Mouse (Mus musculus): ENCODE measurements at regions not wholly inside any gene's neighbourhood (a gene's known extent, or its start where the extent isn't known, plus 50 kb on each side); places are given as distances from the start of the nearest gene placed in this dataset.

DNA sequence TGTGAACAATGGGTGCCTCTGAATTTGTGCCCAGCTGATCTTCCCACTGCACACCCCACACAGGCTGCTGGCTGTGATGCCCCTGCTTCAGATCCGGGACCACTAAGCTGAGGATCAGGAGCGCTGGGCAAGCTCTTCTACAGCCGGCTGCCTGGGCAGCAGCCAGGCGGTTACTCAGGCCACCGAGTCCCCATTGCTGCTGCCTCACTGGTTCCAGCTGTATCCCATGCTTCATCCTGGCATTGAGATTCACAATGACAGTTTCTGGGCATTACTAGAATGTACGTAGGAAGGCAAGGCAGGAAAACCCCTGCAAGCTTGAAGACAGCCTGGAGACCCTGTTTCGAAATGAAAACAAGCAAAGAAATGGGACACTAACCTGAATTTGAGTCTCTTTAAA, 67.3 kb upstream of the Slc6a6 start:
- TF ChIP-seq CTCF (IDR thresholded peaks at IDR 0.05) (no peak), EP300 (IDR thresholded peaks at IDR 0.05) (no peak)
